Mouse (Mus musculus): Measurements from ENCODE around the gene Gm10188.

- no peak for TF ChIP-seq CTCF (IDR thresholded peaks at IDR 0.05; ENCODE audit: low read depth, low read length)
- TF ChIP-seq POLR2A (IDR thresholded peaks at IDR 0.05; ENCODE audit: insufficient read depth, low read length): no peak
- TF ChIP-seq EP300 (IDR thresholded peaks at IDR 0.05; ENCODE audit: insufficient read depth, low read depth, low read length): peak; percentile 85
Measured at GRCm38 (mm10) chr1:132197666-132198065, 31.9 kb downstream of the Gm10188 start.

Data from ES-Bruce4 (cell line).